Mouse (Mus musculus): ENCODE results near the gene Atp8b4. TPM values are rescaled to one million over a fixed set of nuclear protein-coding genes. Genes with fewer than 3 reads are reported as not detected.

Atp8b4 gene
- polyA plus RNA-seq, 1 experiment from 2014 or later, result 0.03 TPM

DNA sequence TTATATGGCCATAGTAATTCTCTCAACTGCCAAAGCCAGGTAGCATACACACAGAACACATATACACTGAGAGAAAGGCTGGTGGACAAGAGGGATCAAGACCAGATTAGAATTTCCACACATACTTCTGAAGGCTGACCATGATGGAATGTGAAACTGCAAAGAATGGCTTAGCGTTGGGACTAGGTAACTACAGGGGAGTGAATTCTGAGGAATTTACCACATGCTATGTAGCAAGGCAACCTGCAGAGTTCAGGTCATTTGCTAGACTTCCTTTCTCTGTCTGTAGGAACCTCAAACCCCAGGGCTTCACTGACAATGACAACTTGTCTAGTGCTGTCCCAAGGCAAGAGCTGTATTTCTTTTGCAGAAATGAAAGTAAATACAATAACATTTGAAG, 189.4 kb downstream of the Atp8b4 start:
- ATAC-seq, result peak; percentile 40
- ChIA-PET POLR2A (no interaction called here), CTCF (no interaction called here)
- peak; percentile 25 for TF ChIP-seq CTCF (IDR thresholded peaks at IDR 0.05)
- H3K27me3 ChIP-seq, result no peaks in the 10 kb centered on the region
- no peak for DNase-seq (ENCODE audit: low read depth, low spot score)
- in situ Hi-C loops (cut with MboI; ENCODE audit: low pct_unique_long_range_greater_than_20kb), result no loop called here

DNA sequence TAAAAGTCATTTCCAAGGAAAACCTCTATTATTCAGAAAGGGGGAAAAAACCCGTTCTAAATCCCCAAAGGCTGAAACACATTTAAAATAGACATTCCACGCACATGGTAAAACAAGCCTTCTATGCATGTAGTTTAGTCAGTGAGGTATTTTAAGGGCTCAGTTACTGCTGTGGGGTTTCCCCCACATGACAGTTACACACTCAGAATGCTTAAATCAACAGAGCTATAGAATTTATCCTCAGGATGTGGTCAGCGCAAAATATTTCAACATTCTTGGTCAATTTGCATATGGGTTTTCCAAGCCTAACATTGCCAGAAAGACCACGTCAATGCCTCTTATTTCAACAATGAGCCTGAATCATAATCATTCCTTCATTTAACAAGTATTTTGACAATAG, 190.5 kb downstream of the Atp8b4 start:
- CTCF ChIA-PET, result no interaction called here
- TF ChIP-seq CTCF (IDR thresholded peaks at IDR 0.05), result no peak
- POLR2A ChIA-PET, result no interaction called here
- ATAC-seq (peak; percentile 84), DNase-seq (ENCODE audit: low read depth, low spot score) (peak; percentile 85)
- no peaks in the 10 kb centered on the region for H3K27me3 ChIP-seq
- in situ Hi-C loops (cut with MboI; ENCODE audit: low pct_unique_long_range_greater_than_20kb), result loop anchor here (10.0 kb wide), 1 partner anchor 155 kb away; the partner anchor contains the start of genes Dtwd1 and Fam227b

DNA sequence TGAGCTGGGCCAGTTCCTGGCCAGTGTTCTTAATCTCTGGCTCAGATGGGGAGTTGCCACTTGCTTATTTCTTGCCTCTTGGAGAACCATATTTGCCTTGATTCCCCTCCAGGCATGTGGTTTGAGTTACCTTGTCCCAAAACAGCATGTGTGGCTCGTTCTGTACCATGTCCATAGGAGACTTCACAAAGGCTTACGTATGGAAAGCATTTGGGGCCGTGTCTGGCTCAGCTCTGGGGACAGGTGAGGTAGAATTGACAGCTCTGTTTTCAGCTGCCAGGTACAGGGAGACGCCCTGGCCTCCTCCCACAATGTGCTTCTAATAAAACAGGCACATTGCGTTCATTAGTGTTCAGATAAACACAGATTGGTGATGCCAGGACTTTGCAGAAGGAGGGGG, 195.9 kb downstream of the Atp8b4 start:
- DNase-seq (ENCODE audit: low read depth, low spot score), result no peak
- H3K27me3 ChIP-seq, result no peaks in the 10 kb centered on the region
- TF ChIP-seq CTCF (IDR thresholded peaks at IDR 0.05), result no peak
- in situ Hi-C loops (cut with MboI; ENCODE audit: low pct_unique_long_range_greater_than_20kb), result loop anchor here (10.0 kb wide), 1 partner anchor 150 kb away; the partner anchor contains the start of genes Dtwd1 and Fam227b
- ChIA-PET CTCF (interaction anchor here (1.1 to 1.9 kb wide), 2 partner anchors 28 to 59 kb away, joined by 3 to 6 read pairs; no protein-coding TSS in a partner anchor), POLR2A (interaction anchor here (1.7 kb wide), 1 partner anchor 526 kb away, joined by 3 read pairs; no protein-coding TSS in a partner anchor)
- no peak for ATAC-seq

DNA sequence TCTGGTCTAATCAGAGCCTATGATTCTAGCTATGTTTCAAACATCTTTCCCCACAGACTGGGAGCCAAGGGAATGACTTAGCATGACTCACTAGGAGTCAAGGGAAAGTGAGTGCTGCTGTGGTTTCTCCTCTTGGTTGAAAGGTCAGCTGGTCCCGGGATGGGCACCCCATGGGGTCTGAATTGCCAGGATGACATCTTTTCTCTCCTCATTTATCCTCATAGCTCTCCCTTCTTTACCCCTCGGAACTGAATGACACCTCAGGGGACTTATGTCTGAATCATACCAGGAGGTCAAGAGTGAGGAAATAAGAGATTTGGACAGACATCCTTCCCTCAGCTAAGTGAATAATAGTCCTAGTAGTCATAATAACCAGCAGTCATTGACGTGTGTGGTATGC, 197.2 kb downstream of the Atp8b4 start:
- ChIA-PET CTCF (interaction anchor here (0.9 to 1.9 kb wide), 2 partner anchors 47 to 60 kb away, joined by 4 to 6 read pairs; no protein-coding TSS in a partner anchor), POLR2A (no interaction called here)
- TF ChIP-seq CTCF (IDR thresholded peaks at IDR 0.05), result no peak
- ATAC-seq (peak; percentile 91), DNase-seq (ENCODE audit: low read depth, low spot score) (peak; percentile 96)
- no peaks in the 10 kb centered on the region for H3K27me3 ChIP-seq
- in situ Hi-C loops (cut with MboI; ENCODE audit: low pct_unique_long_range_greater_than_20kb), result loop anchor here (10.0 kb wide), 1 partner anchor 148 kb away; the partner anchor contains the start of genes Dtwd1 and Fam227b

DNA sequence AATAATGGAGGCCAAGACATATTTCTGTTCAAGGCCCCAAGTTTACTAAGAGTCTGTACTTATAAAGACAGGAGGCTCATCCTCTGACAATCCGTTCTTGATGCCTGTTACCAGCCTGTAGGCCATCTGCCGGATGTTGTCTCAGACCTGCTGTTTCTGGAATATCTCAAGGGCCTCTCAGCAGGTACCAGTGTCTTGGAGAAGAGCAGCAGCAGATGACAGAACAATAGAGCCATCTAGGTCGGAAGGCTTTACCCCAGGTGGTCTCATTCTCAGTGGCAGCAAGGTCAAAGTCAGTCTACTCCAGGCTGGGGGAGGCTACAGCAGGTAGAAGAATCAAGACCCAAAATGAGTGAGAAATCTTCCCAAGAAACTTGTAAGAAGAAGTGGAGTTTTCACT, 198.1 kb downstream of the Atp8b4 start:
- ATAC-seq, result no peak
- no peaks in the 10 kb centered on the region for H3K27me3 ChIP-seq
- CTCF ChIA-PET, result no interaction called here
- no peak for TF ChIP-seq CTCF (IDR thresholded peaks at IDR 0.05)
- in situ Hi-C loops (cut with MboI; ENCODE audit: low pct_unique_long_range_greater_than_20kb), result loop anchor here (10.0 kb wide), 1 partner anchor 148 kb away; the partner anchor contains the start of genes Dtwd1 and Fam227b
- DNase-seq (ENCODE audit: low read depth, low spot score), result no peak
- POLR2A ChIA-PET, result no interaction called here

DNA sequence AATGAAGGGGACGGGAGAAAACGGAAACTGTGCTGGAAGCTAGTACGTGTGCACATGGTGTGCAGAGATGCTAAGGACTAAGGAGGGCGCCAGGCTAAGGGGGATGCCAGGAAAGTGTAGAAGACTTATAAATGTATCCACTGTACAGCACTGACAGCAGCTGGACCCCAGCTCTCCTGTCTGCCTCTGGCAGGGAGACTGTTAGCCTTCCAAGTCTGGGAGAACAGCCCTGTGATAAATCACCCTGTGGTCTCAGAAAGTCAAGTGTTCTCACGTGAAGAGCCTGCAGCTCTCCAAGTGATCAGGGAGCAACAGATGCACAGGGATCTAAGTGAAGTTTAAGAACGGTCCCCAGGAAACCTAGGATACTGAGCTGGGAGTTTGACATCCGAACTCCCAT, 209.8 kb downstream of the Atp8b4 start:
- no peak for TF ChIP-seq CTCF (IDR thresholded peaks at IDR 0.05)
- ChIA-PET POLR2A (no interaction called here), CTCF (no interaction called here)
- DNase-seq (ENCODE audit: low read depth, low spot score), result no peak
- H3K27me3 ChIP-seq, result no peaks in the 10 kb centered on the region
- in situ Hi-C loops (cut with MboI; ENCODE audit: low pct_unique_long_range_greater_than_20kb), result loop anchor here (5.0 kb wide), 1 partner anchor 43 kb away; no protein-coding TSS in a partner anchor
- no peak for ATAC-seq

DNA sequence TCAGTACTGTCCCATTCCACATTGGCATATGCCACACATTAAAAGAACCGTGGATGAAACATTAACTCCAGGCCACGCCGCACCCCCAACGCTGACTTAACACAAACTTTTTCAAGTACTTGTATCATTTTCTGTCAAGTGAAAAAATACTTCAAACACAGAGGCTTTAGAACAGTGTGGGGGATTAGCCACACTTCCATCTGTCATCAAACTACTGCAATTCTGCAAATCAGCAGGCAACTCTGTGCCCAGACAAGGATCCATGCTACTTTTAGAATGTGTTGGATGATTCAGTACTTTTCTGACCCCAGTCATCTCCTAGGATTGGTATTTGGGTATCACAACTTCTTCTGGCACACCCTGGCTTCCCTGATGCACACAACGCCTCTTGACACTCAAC, 212.5 kb downstream of the Atp8b4 start:
- CTCF ChIA-PET, result no interaction called here

DNA sequence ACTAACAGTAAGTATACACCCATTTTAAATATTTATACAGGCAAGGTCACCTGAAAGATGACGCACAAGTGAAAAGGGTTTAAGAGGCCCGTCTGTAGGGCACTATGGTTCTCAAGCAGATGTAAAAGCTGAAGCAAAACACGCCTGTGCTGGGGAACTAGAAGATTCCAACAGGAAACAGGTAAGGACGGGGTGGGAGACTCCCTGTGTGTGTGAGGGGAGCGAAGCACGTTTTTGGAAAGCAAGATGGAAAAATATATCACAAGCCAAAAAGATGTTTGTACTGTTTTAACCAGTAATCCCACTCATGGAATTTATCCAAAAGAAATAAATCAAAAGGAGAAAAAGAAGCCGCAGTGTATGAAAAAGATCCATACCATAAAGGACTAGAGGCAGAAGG, 214.1 kb downstream of the Atp8b4 start:
- CTCF ChIA-PET, result no interaction called here
- TF ChIP-seq CTCF (IDR thresholded peaks at IDR 0.05), result no peak
- no peaks in the 10 kb centered on the region for H3K27me3 ChIP-seq
- DNase-seq (ENCODE audit: low read depth, low spot score), result no peak
- in situ Hi-C loops (cut with MboI; ENCODE audit: low pct_unique_long_range_greater_than_20kb), result no loop called here
- POLR2A ChIA-PET, result no interaction called here
- no peak for ATAC-seq

More for the DNA sequence above, 212.5 kb downstream of the Atp8b4 start:
- TF ChIP-seq CTCF (IDR thresholded peaks at IDR 0.05), result no peak
- ATAC-seq (no peak), DNase-seq (ENCODE audit: low read depth, low spot score) (no peak)
- no peaks in the 10 kb centered on the region for H3K27me3 ChIP-seq
- in situ Hi-C loops (cut with MboI; ENCODE audit: low pct_unique_long_range_greater_than_20kb), result no loop called here
- POLR2A ChIA-PET, result interaction anchor here (0.6 kb wide), 1 partner anchor 12 kb away, joined by 3 read pairs; no protein-coding TSS in a partner anchor

DNA sequence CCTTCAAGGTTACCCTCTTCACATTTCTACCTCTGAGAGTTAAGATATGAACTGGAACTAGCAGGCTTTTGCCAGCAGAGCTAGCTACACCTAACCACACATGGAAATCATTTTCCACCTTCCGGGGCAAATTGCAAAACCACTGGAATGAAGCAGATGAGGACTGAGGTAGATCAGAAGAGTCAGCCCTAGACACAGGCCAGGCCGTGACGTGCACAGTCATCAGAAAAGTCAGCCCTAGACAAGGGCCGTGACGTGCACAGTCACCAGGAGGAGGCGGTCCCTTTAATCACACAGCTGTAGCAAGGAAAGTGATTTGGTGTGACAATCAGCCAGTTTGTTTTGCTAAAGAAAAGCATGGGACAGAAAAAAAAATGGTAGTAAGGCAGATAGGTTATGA, 216.4 kb downstream of the Atp8b4 start:
- CTCF ChIA-PET, result interaction anchor here (1.6 kb wide), 1 partner anchor 12 kb away, joined by 3 read pairs; no protein-coding TSS in a partner anchor
- TF ChIP-seq CTCF (IDR thresholded peaks at IDR 0.05), result no peak
- POLR2A ChIA-PET, result no interaction called here
- ATAC-seq, result no peak
- H3K27me3 ChIP-seq, result no peaks in the 10 kb centered on the region
- in situ Hi-C loops (cut with MboI; ENCODE audit: low pct_unique_long_range_greater_than_20kb), result no loop called here
- no peak for DNase-seq (ENCODE audit: low read depth, low spot score)

DNA sequence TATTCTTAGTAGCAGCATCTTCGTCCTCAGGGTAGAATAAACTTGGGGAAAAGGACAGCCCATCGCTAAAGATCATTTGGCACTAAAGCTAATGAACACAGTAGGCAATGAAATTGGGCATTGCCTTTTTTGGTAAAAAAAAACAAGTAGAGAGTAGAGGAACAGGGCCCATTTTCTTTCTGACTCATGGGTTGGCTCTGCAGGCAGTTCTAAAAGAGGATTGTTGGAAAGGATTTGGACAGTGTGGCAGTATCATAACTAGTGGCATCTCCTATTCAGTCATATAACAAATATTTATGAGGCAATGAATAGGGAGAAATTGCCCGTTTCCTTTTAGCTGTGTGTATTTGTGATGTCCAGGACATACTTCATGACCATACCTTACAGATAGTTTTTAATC, 217.4 kb downstream of the Atp8b4 start:
- CTCF ChIA-PET, result interaction anchor here (1.6 kb wide), 1 partner anchor 11 kb away, joined by 3 read pairs; no protein-coding TSS in a partner anchor
- ATAC-seq, result no peak
- POLR2A ChIA-PET, result no interaction called here
- DNase-seq (ENCODE audit: low read depth, low spot score), result no peak
- TF ChIP-seq CTCF (IDR thresholded peaks at IDR 0.05), result no peak
- no peaks in the 10 kb centered on the region for H3K27me3 ChIP-seq
- in situ Hi-C loops (cut with MboI; ENCODE audit: low pct_unique_long_range_greater_than_20kb), result no loop called here

DNA sequence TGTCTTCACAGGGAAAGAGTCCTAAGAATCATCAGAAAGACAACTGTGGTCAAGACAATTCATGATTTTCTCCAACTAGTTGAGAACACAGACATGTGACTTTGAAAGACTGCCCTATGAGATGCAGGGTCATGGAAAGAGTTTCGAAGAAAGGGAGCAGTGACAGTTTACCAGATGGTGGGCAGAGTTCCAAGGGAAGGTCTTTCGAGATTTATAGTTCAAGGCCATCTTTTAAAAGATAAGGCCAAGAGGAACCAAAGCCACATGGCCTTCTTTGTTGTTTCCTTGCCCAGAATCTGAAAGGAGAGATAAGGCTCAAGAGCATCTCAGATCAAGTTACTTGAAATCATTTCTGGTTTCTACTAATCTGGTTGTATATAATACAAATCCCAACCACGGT, 225.0 kb downstream of the Atp8b4 start:
- ChIA-PET CTCF (no interaction called here), POLR2A (no interaction called here)
- in situ Hi-C loops (cut with MboI; ENCODE audit: low pct_unique_long_range_greater_than_20kb), result no loop called here
- H3K27me3 ChIP-seq, result no peaks in the 10 kb centered on the region
- ATAC-seq (no peak), DNase-seq (ENCODE audit: low read depth, low spot score) (no peak)
- no peak for TF ChIP-seq CTCF (IDR thresholded peaks at IDR 0.05)

All from Patski (cell line).